Mouse (Mus musculus) heart, adult 2 months (tissue): ENCODE measurements around the gene Gls2. TPM values are rescaled to one million over a fixed set of nuclear protein-coding genes. Genes with fewer than 3 reads are reported as not detected.

Experiments
- DNase-seq, 2 experiments: peaks; one replicate each; pipeline ENCODE4 v3.0.0; 2021
- H3K27ac ChIP-seq: fragments of 200-600 bp; 2 replicates; pipeline ENCODE4 v1.8.1; 2022
- H3K27me3 ChIP-seq: fragments of 200-500 bp; 2 replicates; pipeline ENCODE4 v1.6.1; 2012; ENCODE audit warnings: mild to moderate bottlenecking, low read length, inconsistent platforms, mixed read lengths; ENCODE audit not compliant: control insufficient read depth, insufficient read depth
- H3K36me3 ChIP-seq: fragments of 200-500 bp; 2 replicates; pipeline ENCODE4 v1.6.1; 2012; ENCODE audit warnings: low read length, inconsistent platforms; ENCODE audit not compliant: control insufficient read depth, insufficient read depth
- H3K4me1 ChIP-seq: fragments of 200-500 bp; 2 replicates; pipeline ENCODE4 v1.6.1; 2011; ENCODE audit warnings: low read length; ENCODE audit not compliant: control insufficient read depth, insufficient read depth
- H3K4me3 ChIP-seq: fragments of 200-600 bp; 2 replicates; pipeline ENCODE4 v1.8.1; 2022
- H3K79me2 ChIP-seq: fragments of 200-500 bp; replicated peaks from 2 replicates; pipeline ENCODE4 v1.6.1; 2012; ENCODE audit warnings: mild to moderate bottlenecking, inconsistent platforms, low read length, moderate library complexity, mixed read lengths; ENCODE audit not compliant: control insufficient read depth, insufficient read depth
- H3K9ac ChIP-seq: fragments of 200-500 bp; 2 replicates; pipeline ENCODE4 v1.6.1; 2012; ENCODE audit warnings: low read depth, mild to moderate bottlenecking, control low read depth, inconsistent platforms, low read length, mixed read lengths
- CTCF ChIP-seq: fragments of 200-600 bp; IDR thresholded peaks from 2 replicates; pipeline ENCODE4 v1.8.1; 2022; ENCODE audit warnings: antibody characterized with exemption, mild to moderate bottlenecking, moderate library complexity
- EP300 ChIP-seq: fragments of 200-500 bp; IDR thresholded peaks from 2 replicates; pipeline ENCODE4 v1.6.1; 2011; ENCODE audit warnings: low read depth, low read length, control low read depth; ENCODE audit not compliant: insufficient read depth
- POLR2A ChIP-seq: fragments of 200-500 bp; IDR thresholded peaks from 2 replicates; pipeline ENCODE4 v1.6.1; 2011; ENCODE audit warnings: mild to moderate bottlenecking, low read depth, low read length, control low read depth; ENCODE audit not compliant: insufficient read depth
- WGBS: fragments of 180-500 bp; shearing (Covaris S2); methylation state at CpG from one replicate; pipeline ENCODE4 v1.1.7; 2018; 5-methylcytosine and 5-hydroxymethylcytosine counted together
- intact Hi-C: fragments of 180-260 bp; cut with DNase I; formaldehyde crosslinking; loops from one replicate; pipeline ENCODE4 v1.15.1; 2025
- polyA plus RNA-seq: library from polyadenylated mRNA; depleted of rRNA; stranded (reverse); fragments of >200 nt; gene quantifications from 2 replicates; pipeline ENCODE4 v1.2.3, GENCODE M21; 2012; rRNA removed
- total RNA-seq, 2 experiments: library from RNA; stranded (reverse); gene quantifications; 2 replicates each; pipeline ENCODE4 v1.2.3; 2021

Gene Gls2
- total and polyA plus RNA-seq, 3 experiments = 0.75 to 1.00 (median 0.78) TPM

DNA sequence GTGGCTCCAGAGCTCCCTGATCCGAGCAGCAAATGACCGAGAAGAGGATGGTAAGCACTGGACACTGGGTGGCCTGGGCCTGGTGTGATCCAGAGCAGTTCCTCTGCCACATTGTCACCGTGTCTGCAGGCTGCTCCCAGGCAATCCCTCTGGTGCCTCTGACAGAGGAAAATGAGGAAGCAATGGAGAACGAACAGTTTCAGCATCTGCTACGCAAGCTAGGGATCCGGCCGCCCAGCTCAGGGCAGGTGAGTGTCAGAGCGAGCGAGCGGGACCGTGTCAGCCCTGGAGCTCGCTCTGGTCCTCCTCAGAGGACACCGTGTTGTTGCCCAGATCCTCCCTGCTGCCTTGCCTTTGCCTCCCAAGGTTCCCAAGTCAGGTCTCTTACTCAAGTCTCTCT, 56.3 kb downstream of the Gls2 start:
- Histone ChIP-seq H3K36me3 (no peaks in the 10 kb centered on the region), H3K27ac (no peak overlapping the region)
- no peak for DNase-seq

DNA sequence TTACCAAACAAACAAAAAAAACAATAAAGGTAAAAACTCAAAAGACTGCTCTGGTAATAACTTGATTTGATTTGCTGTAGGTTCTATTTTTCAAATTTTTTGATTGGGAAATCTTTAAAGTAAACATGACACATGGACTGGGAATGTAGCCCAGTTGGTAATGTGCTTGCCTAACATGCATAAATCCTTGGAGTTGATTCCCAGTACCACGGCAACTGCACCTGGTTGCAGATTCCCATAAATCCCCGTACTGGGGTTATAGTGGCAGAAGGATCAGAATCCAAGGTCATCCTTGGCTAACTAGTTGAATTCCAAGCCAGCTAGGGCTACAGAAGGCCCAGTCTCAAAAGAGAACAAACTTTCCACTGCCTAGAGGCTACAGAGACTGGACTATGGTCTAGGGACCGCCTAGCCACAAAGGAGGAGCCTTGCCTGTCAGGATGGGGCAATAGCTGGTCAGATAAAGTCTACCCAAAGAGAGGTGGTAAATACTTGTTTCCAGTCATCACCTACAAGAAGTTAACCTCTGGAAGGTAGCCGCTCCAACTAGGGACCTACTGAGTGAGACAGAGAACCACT, 59.5 kb downstream of the Gls2 start, which contains the start of gene Apon:
Apon (plus strand) TSS at position 420 of the 579 bp plus-strand sequence.
- Histone ChIP-seq H3K27me3 (no peaks in the 10 kb centered on the region), H3K9ac (no peak within 1 kb of the TSS), H3K4me1 (no peaks in the 10 kb centered on the region), H3K36me3 (no peaks in the 10 kb centered on the region), H3K4me3 (no peak within 1 kb of the TSS), H3K79me2 (no peaks in the 10 kb centered on the region), H3K27ac (no peak within 1 kb of the TSS)
- TF ChIP-seq EP300 (no peak), POLR2A (no peak), CTCF (no peak)
- no peak for DNase-seq
- 82% methylated on average over 4 of the region's 4 CpGs for WGBS
- intact Hi-C loops = no loop called here

More for the DNA sequence above, 56.3 kb downstream of the Gls2 start:
- intact Hi-C loops = no loop called here
- Histone ChIP-seq H3K4me3 (no peak overlapping the region), H3K79me2 (no peaks in the 10 kb centered on the region), H3K27me3 (no peaks in the 10 kb centered on the region), H3K9ac (no peak overlapping the region), H3K4me1 (peaks cover 2% of the 10 kb centered on the region)
- TF ChIP-seq EP300 = no peak
- no peak for TF ChIP-seq POLR2A
- TF ChIP-seq CTCF = no peak
- 91% methylated on average over 13 of the region's 13 CpGs for WGBS

DNA sequence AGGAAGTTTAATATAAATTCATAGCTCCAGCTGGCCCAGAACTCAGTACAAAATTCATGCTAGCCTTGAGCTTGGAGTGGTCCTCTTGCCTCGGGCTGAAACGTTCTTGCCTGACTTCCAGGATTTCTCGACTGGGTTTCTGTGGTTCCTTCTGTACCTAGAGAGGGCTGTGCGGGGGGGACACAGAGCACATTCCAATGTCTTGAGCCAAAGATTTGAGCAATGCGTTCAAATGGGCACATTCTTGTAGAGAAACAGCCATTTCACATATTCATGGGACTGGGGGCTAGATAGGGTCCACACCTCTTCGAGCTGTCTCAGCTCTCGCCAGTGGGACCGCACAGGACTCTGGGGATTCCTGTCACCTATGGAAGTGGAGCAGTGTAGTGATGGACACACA, 61.7 kb downstream of the Gls2 start:
- Histone ChIP-seq H3K79me2 (no peaks in the 10 kb centered on the region), H3K9ac (no peak overlapping the region), H3K27ac (no peak overlapping the region), H3K4me3 (no peak overlapping the region), H3K36me3 (no peaks in the 10 kb centered on the region), H3K4me1 (no peaks in the 10 kb centered on the region), H3K27me3 (no peaks in the 10 kb centered on the region)
- DNase-seq = no peak
- intact Hi-C loops = no loop called here
- no peak for TF ChIP-seq EP300
- WGBS = 82% methylated on average over 8 of the region's 8 CpGs

DNA sequence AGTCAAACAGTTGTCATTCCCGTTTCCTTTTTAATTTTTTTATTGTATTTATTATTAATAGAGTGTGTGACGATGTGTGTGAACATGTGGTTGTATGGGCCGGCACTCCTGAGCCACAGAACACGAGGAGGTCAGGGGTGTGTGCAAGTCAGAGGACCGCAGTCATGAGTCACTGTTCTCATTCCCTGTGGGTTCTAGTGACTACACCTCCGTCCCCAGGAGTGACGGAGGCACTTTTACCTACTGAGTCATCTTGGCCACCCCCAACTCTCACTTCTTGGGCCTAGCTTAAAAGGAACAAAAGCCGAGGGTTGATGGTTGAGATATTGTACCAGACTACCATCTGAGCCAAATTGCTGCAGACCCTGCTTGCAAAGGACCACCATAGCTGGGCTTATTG, 62.1 kb downstream of the Gls2 start:
- intact Hi-C loops = no loop called here
- WGBS = 88% methylated on average over 8 of the region's 8 CpGs
- Histone ChIP-seq H3K9ac (no peak overlapping the region), H3K4me1 (no peaks in the 10 kb centered on the region), H3K79me2 (no peaks in the 10 kb centered on the region), H3K4me3 (no peak overlapping the region), H3K36me3 (no peaks in the 10 kb centered on the region), H3K27ac (no peak overlapping the region), H3K27me3 (no peaks in the 10 kb centered on the region)
- no peak for TF ChIP-seq CTCF
- no peak for DNase-seq

DNA sequence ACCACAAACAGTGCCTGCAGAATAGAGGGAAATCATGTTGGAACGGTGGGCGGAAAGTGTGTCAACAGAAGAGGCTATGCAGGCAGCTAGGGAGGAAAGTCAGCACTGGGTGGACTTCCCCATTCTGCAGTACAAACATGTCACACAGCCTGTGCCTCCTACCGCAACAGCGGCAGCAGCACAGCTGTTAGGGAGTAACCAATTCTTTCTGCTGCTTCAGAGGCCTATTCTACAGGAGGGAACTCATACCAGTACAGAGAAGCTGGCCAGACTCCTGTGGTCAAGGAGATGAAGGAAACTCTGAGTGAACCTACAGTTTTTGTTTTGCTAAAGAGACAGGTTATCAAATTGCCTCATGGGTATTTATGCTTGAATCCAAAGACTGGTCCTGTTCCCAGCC, 64.7 kb downstream of the Gls2 start:
- 56% methylated on average over 4 of the region's 4 CpGs for WGBS
- H3K27ac ChIP-seq = no peak overlapping the region
- intact Hi-C loops = no loop called here

More for the DNA sequence above, 64.7 kb downstream of the Gls2 start:
- DNase-seq = peak in 1 of 2 experiments; percentile 45
- Histone ChIP-seq H3K4me3 (no peak overlapping the region), H3K79me2 (no peaks in the 10 kb centered on the region), H3K9ac (no peak overlapping the region), H3K36me3 (no peaks in the 10 kb centered on the region), H3K27me3 (no peaks in the 10 kb centered on the region), H3K4me1 (no peaks in the 10 kb centered on the region)
- no peak for TF ChIP-seq POLR2A
- no peak for TF ChIP-seq EP300
- no peak for TF ChIP-seq CTCF

Other genes starting within 250 kb of the Gls2 start
- gene Hsd17b6, start 186.8 kb upstream of the Gls2 start, total RNA-seq = not detected
- gene Hsd17b6, start 186.8 kb upstream of the Gls2 start, polyA plus RNA-seq = not detected in 2 replicates
- 1 to 10 TPM; 1.7 TPM for gene Prim1, start 179.3 kb upstream of the Gls2 start, total RNA-seq
- 1.2 and 2.0 TPM in 2 replicates for gene Prim1, start 179.3 kb upstream of the Gls2 start, polyA plus RNA-seq
- gene Naca, start 158.9 kb upstream of the Gls2 start, total RNA-seq = 100 to 1,000 TPM; 436 to 544 TPM
- gene Naca, start 158.9 kb upstream of the Gls2 start, polyA plus RNA-seq = 204 and 212 TPM in 2 replicates
- gene Ptges3, start 135.5 kb upstream of the Gls2 start, total RNA-seq = 10 to 100 TPM; 96.0 to 97.3 TPM
- 16.3 and 19.2 TPM in 2 replicates for gene Ptges3, start 135.5 kb upstream of the Gls2 start, polyA plus RNA-seq
- gene Atp5b, start 111.2 kb upstream of the Gls2 start, total RNA-seq = 1,000 to 10,000 TPM; 7,689 to 9,158 TPM
- gene Atp5b, start 111.2 kb upstream of the Gls2 start, polyA plus RNA-seq = 8,017 and 9,446 TPM in 2 replicates
- 10 to 100 TPM; 18.4 to 22.4 TPM for gene Baz2a, start 102.9 kb upstream of the Gls2 start, total RNA-seq
- 15.5 and 23.7 TPM in 2 replicates for gene Baz2a, start 102.9 kb upstream of the Gls2 start, polyA plus RNA-seq
- 10 to 100 TPM; 91.9 to 94.7 TPM for gene Rbms2, start 14.2 kb upstream of the Gls2 start, total RNA-seq
- gene Rbms2, start 14.2 kb upstream of the Gls2 start, polyA plus RNA-seq = 98.4 and 108 TPM in 2 replicates
- gene Spryd4, start 17.4 kb downstream of the Gls2 start, total RNA-seq = 10 to 100 TPM; 35.0 to 37.5 TPM
- 32.1 and 48.4 TPM in 2 replicates for gene Spryd4, start 17.4 kb downstream of the Gls2 start, polyA plus RNA-seq
- not detected for gene Mip, start 31.4 kb downstream of the Gls2 start, total RNA-seq
- gene Mip, start 31.4 kb downstream of the Gls2 start, polyA plus RNA-seq = not detected in 2 replicates
- 1 to 10 TPM; 6.5 to 7.6 TPM for gene Timeless, start 37.6 kb downstream of the Gls2 start, total RNA-seq
- gene Timeless, start 37.6 kb downstream of the Gls2 start, polyA plus RNA-seq = 5.7 and 9.6 TPM in 2 replicates
- gene Apon, start 59.6 kb downstream of the Gls2 start, total RNA-seq = not detected
- gene Apon, start 59.6 kb downstream of the Gls2 start, polyA plus RNA-seq = 0.18 TPM in 1 of 2 replicates, not detected in the other
- gene Apof, start 74.2 kb downstream of the Gls2 start, total RNA-seq = not detected
- 0.18 TPM in 1 of 2 replicates, not detected in the other for gene Apof, start 74.2 kb downstream of the Gls2 start, polyA plus RNA-seq
- 10 to 100 TPM in 1 of 2 experiments, 1 to 10 TPM in 1; 7.3 to 12.2 TPM for gene Stat2, start 76.1 kb downstream of the Gls2 start, total RNA-seq
- 11.0 and 17.5 TPM in 2 replicates for gene Stat2, start 76.1 kb downstream of the Gls2 start, polyA plus RNA-seq
- under 1 TPM in 1 of 2 experiments, not detected in 1; 0.16 TPM for gene Il23a, start 104.3 kb downstream of the Gls2 start, total RNA-seq
- gene Il23a, start 104.3 kb downstream of the Gls2 start, polyA plus RNA-seq = 0.12 TPM in 1 of 2 replicates, not detected in the other
- gene Pan2, start 108.9 kb downstream of the Gls2 start, total RNA-seq = 1 to 10 TPM; 6.5 to 6.9 TPM
- gene Pan2, start 108.9 kb downstream of the Gls2 start, polyA plus RNA-seq = 15.2 and 19.8 TPM in 2 replicates
- 10 to 100 TPM; 58.9 to 65.3 TPM for gene Cnpy2, start 128.0 kb downstream of the Gls2 start, total RNA-seq
- gene Cnpy2, start 128.0 kb downstream of the Gls2 start, polyA plus RNA-seq = 27.8 and 48.0 TPM in 2 replicates
- 1,000 to 10,000 TPM in 1 of 2 experiments, 100 to 1,000 TPM in 1; 947 to 1,091 TPM for gene Cs, start 143.3 kb downstream of the Gls2 start, total RNA-seq
- gene Cs, start 143.3 kb downstream of the Gls2 start, polyA plus RNA-seq = 1,148 and 1,658 TPM in 2 replicates
- gene Coq10a, start 174.5 kb downstream of the Gls2 start, total RNA-seq = 100 to 1,000 TPM; 332 to 391 TPM
- 356 and 500 TPM in 2 replicates for gene Coq10a, start 174.5 kb downstream of the Gls2 start, polyA plus RNA-seq
- gene Ankrd52, start 182.7 kb downstream of the Gls2 start, total RNA-seq = 10 to 100 TPM; 41.8 to 47.5 TPM
- 29.2 and 34.6 TPM in 2 replicates for gene Ankrd52, start 182.7 kb downstream of the Gls2 start, polyA plus RNA-seq
- gene Slc39a5, start 206.8 kb downstream of the Gls2 start, total RNA-seq = not detected
- not detected in 2 replicates for gene Slc39a5, start 206.8 kb downstream of the Gls2 start, polyA plus RNA-seq
- 10 to 100 TPM; 45.2 to 48.2 TPM for gene Nabp2, start 217.0 kb downstream of the Gls2 start, total RNA-seq
- gene Nabp2, start 217.0 kb downstream of the Gls2 start, polyA plus RNA-seq = 25.0 and 25.1 TPM in 2 replicates
- 10 to 100 TPM; 15.8 to 16.9 TPM for gene Rnf41, start 217.2 kb downstream of the Gls2 start, total RNA-seq
- 12.5 and 17.8 TPM in 2 replicates for gene Rnf41, start 217.2 kb downstream of the Gls2 start, polyA plus RNA-seq